ENCODE assay signal across 24 mouse cellular contexts in the genomic region with DNA sequence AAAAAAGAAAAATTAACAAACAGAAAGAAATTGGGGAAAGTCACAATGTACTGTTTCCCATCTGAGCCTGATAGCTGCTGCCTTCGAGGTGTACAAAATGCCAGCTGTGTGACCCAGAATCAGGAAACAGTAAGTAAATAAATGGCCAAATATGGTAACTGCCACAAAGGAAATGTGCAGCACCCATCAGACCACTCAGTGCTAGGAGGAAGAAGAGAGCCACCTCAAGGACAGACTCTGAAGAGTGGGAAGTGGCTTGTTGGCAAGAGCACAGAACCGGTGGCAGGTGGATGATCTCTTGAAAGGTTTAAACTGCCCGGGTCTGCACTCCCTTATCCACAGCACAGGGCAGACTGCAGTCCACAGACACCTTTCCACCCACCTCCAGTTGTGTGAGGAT. TPM values are rescaled to one million over a fixed set of nuclear protein-coding genes. Genes with fewer than 3 reads are reported as not detected.
"Had no signal": no experiment of that assay in that cellular context is flagged by ENCODE, and none has a peak within 500 bp of the region (broad histone marks: within the 10 kb centered on the region; RNA-seq: fewer than 3 reads in every experiment).

No protein-coding gene starts in this region.

- DNase-seq: kidney, adult 11 months; kidney, adult 8-10 months; kidney, postnatal 14 days; kidney, postnatal 4 days; liver, postnatal 0 days; lung, embryonic 14.5 days; lung, postnatal 36 days; right cerebral cortex, postnatal 4 days; thymus, postnatal 14 days; thymus, postnatal 4 days had no signal

- H3K27me3 ChIP-seq: kidney, embryonic 15.5 days; limb, embryonic 12.5 days; limb, embryonic 15.5 days; midbrain, embryonic 13.5 days; neural tube, embryonic 13.5 days; stomach, embryonic 15.5 days had no signal

- H3K27ac ChIP-seq: kidney, embryonic 15.5 days; left cerebral cortex, adult 2 months; limb, embryonic 12.5 days; limb, embryonic 15.5 days; liver, embryonic 14.5 days; midbrain, embryonic 10.5 days; midbrain, embryonic 13.5 days; neural tube, embryonic 13.5 days; stomach, embryonic 15.5 days had no signal

- H3K4me2 ChIP-seq: kidney, embryonic 15.5 days; limb, embryonic 12.5 days; limb, embryonic 15.5 days; liver, embryonic 11.5 days; lung, embryonic 14.5 days; midbrain, embryonic 13.5 days; neural tube, embryonic 13.5 days; stomach, embryonic 15.5 days had no signal

- H3K4me3 ChIP-seq: kidney, embryonic 15.5 days; left cerebral cortex, adult 2 months; limb, embryonic 12.5 days; limb, embryonic 15.5 days; midbrain, embryonic 10.5 days; midbrain, embryonic 13.5 days; myocyte; neural tube, embryonic 13.5 days; stomach, embryonic 15.5 days had no signal

- H3K4me1 ChIP-seq: kidney, embryonic 15.5 days; limb, embryonic 12.5 days; limb, embryonic 15.5 days; midbrain, embryonic 10.5 days; midbrain, embryonic 13.5 days; neural tube, embryonic 13.5 days; stomach, embryonic 15.5 days had no signal

- H3K9me3 ChIP-seq: kidney, embryonic 15.5 days; limb, embryonic 12.5 days; limb, embryonic 15.5 days; midbrain, embryonic 10.5 days; midbrain, embryonic 13.5 days; neural tube, embryonic 13.5 days; stomach, embryonic 15.5 days had no signal

- H3K9ac ChIP-seq: kidney, embryonic 15.5 days; limb, embryonic 12.5 days; limb, embryonic 15.5 days; liver, embryonic 14.5 days; liver, postnatal 0 days; lung, embryonic 14.5 days; midbrain, embryonic 13.5 days; neural tube, embryonic 13.5 days; stomach, embryonic 15.5 days had no signal

- ATAC-seq: inflammation-experienced regulatory T-cells, adult 6 months; liver, postnatal 0 days; lung, postnatal 0 days; midbrain, embryonic 13.5 days; midbrain, embryonic 16.5 days had no signal

- H3K36me3 ChIP-seq: kidney, embryonic 15.5 days; limb, embryonic 12.5 days; limb, embryonic 15.5 days; midbrain, embryonic 10.5 days; midbrain, embryonic 13.5 days; neural tube, embryonic 13.5 days; stomach, embryonic 15.5 days had no signal

RNA-seq across cellular contexts. Expression of a gene that starts 45.4 kb away (rescaled TPM):
- polyA plus RNA-seq: inflammation-experienced regulatory T-cells, adult 6 months had no signal
